Mouse (Mus musculus): Measurements from ENCODE around the gene Myom3. TPM values are rescaled to one million over a fixed set of nuclear protein-coding genes. Genes with fewer than 3 reads are reported as not detected.
A peak's percentile ranks its signal among the peaks of the same experiment; 100 is the strongest.

The Myom3 gene
- polyA plus RNA-seq, 1 experiment from 2014 or later: 0.59 TPM

- no peak overlapping the region for H3K4me3 ChIP-seq (ENCODE audit: low read depth, low read length)
- no peak for TF ChIP-seq EP300 (optimal IDR thresholded peaks at IDR 0.05)
- no peak for TF ChIP-seq CTCF (IDR thresholded peaks at IDR 0.05; ENCODE audit: low read depth)
- peak; percentile 51 for DNase-seq (ENCODE audit: low spot score)
Measured at GRCm38 (mm10) chr4:135797931-135798330, 38.4 kb downstream of the Myom3 start.

GRCm38 (mm10) chr4:135801543-135801942 is 42.0 kb downstream of the Myom3 start:
- H3K27ac ChIP-seq (replicated peaks): no peak overlapping the region
- H3K36me3 ChIP-seq (ENCODE audit: control insufficient read depth, insufficient read depth, low read length): no peaks in the 10 kb centered on the region
- no peak for TF ChIP-seq EP300 (optimal IDR thresholded peaks at IDR 0.05)
- peak; percentile 98 for TF ChIP-seq CTCF (IDR thresholded peaks at IDR 0.05; ENCODE audit: low read depth)
- peak; percentile 89 for DNase-seq (ENCODE audit: low spot score)
- H3K27me3 ChIP-seq (ENCODE audit: control insufficient read depth, insufficient read depth, low read length): no peaks in the 10 kb centered on the region
- H3K4me2 ChIP-seq (replicated peaks; ENCODE audit: low read depth): no peak overlapping the region
- H3K4me1 ChIP-seq (replicated peaks; ENCODE audit: control insufficient read depth, insufficient read depth): 0 out of 2 replicates have a peak, but pooled peaks cover 3% of the 10 kb centered on the region
- WGBS: 17% methylated on average over 8 of the region's 8 CpGs
- H3K9ac ChIP-seq (ENCODE audit: low read length): no peak overlapping the region
- H3K9me3 ChIP-seq (ENCODE audit: control insufficient read depth, low read length): no peaks in the 10 kb centered on the region
- H3K4me3 ChIP-seq (ENCODE audit: low read depth, low read length): no peak overlapping the region
- ATAC-seq (ENCODE audit: low FRiP score, low TSS enrichment): peak; percentile 68

More at GRCm38 (mm10) chr4:135797931-135798330, 38.4 kb downstream of the Myom3 start:
- WGBS: 20% methylated on average over 11 of the region's 11 CpGs
- 0 out of 2 replicates have a peak overlapping the region, but pooled peaks have one; percentile 24 for H3K27ac ChIP-seq (replicated peaks)
- H3K27me3 ChIP-seq (ENCODE audit: control insufficient read depth, insufficient read depth, low read length): no peaks in the 10 kb centered on the region
- no peak overlapping the region for H3K9ac ChIP-seq (ENCODE audit: low read length)
- H3K9me3 ChIP-seq (ENCODE audit: control insufficient read depth, low read length): no peaks in the 10 kb centered on the region
- ATAC-seq (ENCODE audit: low FRiP score, low TSS enrichment): no peak
- H3K4me1 ChIP-seq (replicated peaks; ENCODE audit: control insufficient read depth, insufficient read depth): 0 out of 2 replicates have a peak, but pooled peaks cover 3% of the 10 kb centered on the region
- no peaks in the 10 kb centered on the region for H3K36me3 ChIP-seq (ENCODE audit: control insufficient read depth, insufficient read depth, low read length)
- H3K4me2 ChIP-seq (replicated peaks; ENCODE audit: low read depth): no peak overlapping the region; the same call in 1 of the 2 replicates

GRCm38 (mm10) chr4:135803299-135803698 is 43.8 kb downstream of the Myom3 start:
- ATAC-seq (ENCODE audit: low FRiP score, low TSS enrichment): 0 out of 2 replicates have a peak, but pooled peaks have one; percentile 8
- TF ChIP-seq CTCF (IDR thresholded peaks at IDR 0.05; ENCODE audit: low read depth) (peak; percentile 62), EP300 (optimal IDR thresholded peaks at IDR 0.05) (no peak)
- H3K36me3 ChIP-seq (ENCODE audit: control insufficient read depth, insufficient read depth, low read length): no peaks in the 10 kb centered on the region
- 59% methylated on average over 4 of the region's 4 CpGs for WGBS
- H3K9ac ChIP-seq (ENCODE audit: low read length): no peak overlapping the region
- no peak overlapping the region for H3K4me3 ChIP-seq (ENCODE audit: low read depth, low read length)
- H3K27me3 ChIP-seq (ENCODE audit: control insufficient read depth, insufficient read depth, low read length): no peaks in the 10 kb centered on the region
- H3K27ac ChIP-seq (replicated peaks): no peak overlapping the region
- no peaks in the 10 kb centered on the region for H3K4me1 ChIP-seq (replicated peaks; ENCODE audit: control insufficient read depth, insufficient read depth)
- H3K4me2 ChIP-seq (replicated peaks; ENCODE audit: low read depth): no peak overlapping the region
- H3K9me3 ChIP-seq (ENCODE audit: control insufficient read depth, low read length): no peaks in the 10 kb centered on the region
- peak; percentile 42 for DNase-seq (ENCODE audit: low spot score)

GRCm38 (mm10) chr4:135804169-135804568 is 44.7 kb downstream of the Myom3 start:
- Histone ChIP-seq H3K4me1 (replicated peaks; ENCODE audit: control insufficient read depth, insufficient read depth) (no peaks in the 10 kb centered on the region), H3K9ac (ENCODE audit: low read length) (no peak overlapping the region), H3K4me3 (ENCODE audit: low read depth, low read length) (no peak overlapping the region), H3K4me2 (replicated peaks; ENCODE audit: low read depth) (no peak overlapping the region), H3K27ac (replicated peaks) (no peak overlapping the region), H3K27me3 (ENCODE audit: control insufficient read depth, insufficient read depth, low read length) (no peaks in the 10 kb centered on the region), H3K9me3 (ENCODE audit: control insufficient read depth, low read length) (no peaks in the 10 kb centered on the region), H3K36me3 (ENCODE audit: control insufficient read depth, insufficient read depth, low read length) (no peaks in the 10 kb centered on the region)
- ATAC-seq (ENCODE audit: low FRiP score, low TSS enrichment): no peak
- DNase-seq (ENCODE audit: low spot score): no peak
- WGBS: 81% methylated on average over 5 of the region's 5 CpGs
- no peak for TF ChIP-seq CTCF (IDR thresholded peaks at IDR 0.05; ENCODE audit: low read depth)
- TF ChIP-seq EP300 (optimal IDR thresholded peaks at IDR 0.05): no peak

GRCm38 (mm10) chr4:135814896-135815295 is 55.4 kb downstream of the Myom3 start:
- Histone ChIP-seq H3K4me1 (replicated peaks; ENCODE audit: control insufficient read depth, insufficient read depth) (no peaks in the 10 kb centered on the region), H3K27ac (replicated peaks) (no peak overlapping the region), H3K9me3 (ENCODE audit: control insufficient read depth, low read length) (no peaks in the 10 kb centered on the region), H3K4me2 (replicated peaks; ENCODE audit: low read depth) (no peak overlapping the region), H3K4me3 (ENCODE audit: low read depth, low read length) (no peak overlapping the region), H3K27me3 (ENCODE audit: control insufficient read depth, insufficient read depth, low read length) (no peaks in the 10 kb centered on the region), H3K36me3 (ENCODE audit: control insufficient read depth, insufficient read depth, low read length) (no peaks in the 10 kb centered on the region), H3K9ac (ENCODE audit: low read length) (no peak overlapping the region)
- 66% methylated on average over 7 of the region's 7 CpGs for WGBS
- no peak for TF ChIP-seq EP300 (optimal IDR thresholded peaks at IDR 0.05)
- TF ChIP-seq CTCF (IDR thresholded peaks at IDR 0.05; ENCODE audit: low read depth): no peak
- ATAC-seq (ENCODE audit: low FRiP score, low TSS enrichment) (no peak), DNase-seq (ENCODE audit: low spot score) (no peak)

GRCm38 (mm10) chr4:135816905-135817622 is 57.5 kb downstream of the Myom3 start:
- no peaks in the 10 kb centered on the region for H3K27me3 ChIP-seq (ENCODE audit: control insufficient read depth, insufficient read depth, low read length)
- no peaks in the 10 kb centered on the region for H3K36me3 ChIP-seq (ENCODE audit: control insufficient read depth, insufficient read depth, low read length)
- H3K9me3 ChIP-seq (ENCODE audit: control insufficient read depth, low read length): no peaks in the 10 kb centered on the region
- H3K9ac ChIP-seq (ENCODE audit: low read length): no peak overlapping the region
- peak; percentile 65 for DNase-seq (ENCODE audit: low spot score)
- no peak for ATAC-seq (ENCODE audit: low FRiP score, low TSS enrichment)
- no peak overlapping the region for H3K4me2 ChIP-seq (replicated peaks; ENCODE audit: low read depth)
- H3K4me1 ChIP-seq (replicated peaks; ENCODE audit: control insufficient read depth, insufficient read depth): no peaks in the 10 kb centered on the region
- H3K4me3 ChIP-seq (ENCODE audit: low read depth, low read length): no peak overlapping the region
- TF ChIP-seq CTCF (IDR thresholded peaks at IDR 0.05; ENCODE audit: low read depth) (peak; percentile 81), EP300 (optimal IDR thresholded peaks at IDR 0.05) (no peak)
- WGBS: 32% methylated on average over 12 of the region's 12 CpGs
- H3K27ac ChIP-seq (replicated peaks): no peak overlapping the region

All from stomach, postnatal 0 days (tissue).